Mouse (Mus musculus) cerebellum, adult 2 months (tissue): ENCODE data around the gene Rarres1.

Source experiments
- CTCF ChIP-seq: fragments of 200-500 bp; IDR thresholded peaks from 2 replicates; pipeline ENCODE4 v1.5.1; 2011; ENCODE audit warnings: low read depth, mild to moderate bottlenecking, control low read depth, low read length, moderate library complexity, borderline replicate concordance; ENCODE audit not compliant: insufficient read depth
- POLR2A ChIP-seq: fragments of 200-500 bp; IDR thresholded peaks from 2 replicates; pipeline ENCODE4 v1.6.1; 2011; ENCODE audit warnings: low read length, control low read depth, borderline replicate concordance; ENCODE audit not compliant: insufficient read depth

- TF ChIP-seq POLR2A (no peak), CTCF (no peak)
Observed at GRCm38 (mm10) chr3:67463001-67463400, 52.3 kb downstream of the Rarres1 start.
